Mouse (Mus musculus) G1E (cell line): ENCODE measurements around the gene Atrnl1.

Experiments
- CTCF ChIP-seq: IDR thresholded peaks from 2 replicates; pipeline ENCODE4 v1.5.1; 2012; ENCODE audit warnings: low read depth, low read length, inconsistent platforms, mixed read lengths
- GATA1 ChIP-seq: IDR thresholded peaks from 2 replicates; pipeline ENCODE4 v1.6.1; 2012; ENCODE audit warnings: borderline replicate concordance, low read length, inconsistent platforms, mixed read lengths

- TF ChIP-seq GATA1 (no peak), CTCF (no peak)
These were observed 474.0 kb downstream of the Atrnl1 start for GRCm38 (mm10) chr19:58084826-58085225.
